Mouse (Mus musculus) liver, embryonic 14.5 days (tissue): Measurements from ENCODE around the gene Mcfd2.

ENCODE experiments used
- CTCF ChIP-seq: IDR thresholded peaks from 2 replicates; pipeline ENCODE4 v1.5.1; 2016; ENCODE audit warnings: antibody characterized with exemption, low read depth, control low read depth
- EP300 ChIP-seq: IDR thresholded peaks from 2 replicates; pipeline ENCODE4 v1.6.1; 2016; ENCODE audit warnings: antibody characterized with exemption, low read depth

- TF ChIP-seq EP300 = no peak
- no peak for TF ChIP-seq CTCF
Observed at GRCm38 (mm10) chr17:87275363-87276341, 9.9 kb upstream of the Mcfd2 start.
